Mouse (Mus musculus): ENCODE results near the gene Htr2b. TPM values are rescaled to one million over a fixed set of nuclear protein-coding genes. Genes with fewer than 3 reads are reported as not detected.

Gene Htr2b
- polyA plus RNA-seq, 1 experiment: not detected

DNA sequence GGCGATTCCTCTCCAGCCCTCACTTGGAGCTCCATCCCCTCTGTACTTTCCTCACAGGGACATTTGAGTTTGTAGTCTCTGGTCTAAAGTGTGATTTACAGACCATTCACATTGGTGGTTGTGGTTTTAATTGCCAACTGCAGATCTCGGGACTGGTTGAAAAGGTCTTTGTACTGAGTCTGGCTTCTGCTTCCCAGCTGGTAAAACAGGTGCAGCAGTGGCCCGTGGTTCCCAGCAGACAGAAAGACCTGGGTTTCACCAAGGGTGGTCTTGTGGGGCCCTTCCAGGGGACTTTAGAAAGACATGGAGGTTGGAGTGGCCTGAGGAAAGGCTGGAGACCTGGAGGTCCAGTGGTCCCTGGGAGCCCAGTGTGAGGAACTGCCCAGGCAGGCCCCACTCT lies 56.8 kb downstream of the Htr2b start:
- H3K27ac ChIP-seq (ENCODE audit: insufficient read depth, low read length): no peak overlapping the region
- H3K36me3 ChIP-seq (ENCODE audit: control insufficient read depth, insufficient read depth, low read length, poor library complexity, severe bottlenecking): no peaks in the 10 kb centered on the region
- H3K9ac ChIP-seq (ENCODE audit: low read depth, poor library complexity, severe bottlenecking): no peak overlapping the region
- H3K4me1 ChIP-seq (ENCODE audit: control insufficient read depth, insufficient read depth, low read length): no peaks in the 10 kb centered on the region
- TF ChIP-seq CTCF (IDR thresholded peaks at IDR 0.05; ENCODE audit: low read depth, low read length): no peak
- TF ChIP-seq EP300 (IDR thresholded peaks at IDR 0.05; ENCODE audit: insufficient read depth, low read depth, low read length): no peak
- no peaks in the 10 kb centered on the region; the same call in 1 of the 2 replicates for H3K9me3 ChIP-seq (replicated peaks; ENCODE audit: control insufficient read depth, insufficient read depth, low read length, poor library complexity, severe bottlenecking)
- no peaks in the 10 kb centered on the region for H3K27me3 ChIP-seq (ENCODE audit: control insufficient read depth, insufficient read depth, low read length, poor library complexity, severe bottlenecking)
- H3K4me3 ChIP-seq (ENCODE audit: low read depth, low read length): no peak overlapping the region

DNA sequence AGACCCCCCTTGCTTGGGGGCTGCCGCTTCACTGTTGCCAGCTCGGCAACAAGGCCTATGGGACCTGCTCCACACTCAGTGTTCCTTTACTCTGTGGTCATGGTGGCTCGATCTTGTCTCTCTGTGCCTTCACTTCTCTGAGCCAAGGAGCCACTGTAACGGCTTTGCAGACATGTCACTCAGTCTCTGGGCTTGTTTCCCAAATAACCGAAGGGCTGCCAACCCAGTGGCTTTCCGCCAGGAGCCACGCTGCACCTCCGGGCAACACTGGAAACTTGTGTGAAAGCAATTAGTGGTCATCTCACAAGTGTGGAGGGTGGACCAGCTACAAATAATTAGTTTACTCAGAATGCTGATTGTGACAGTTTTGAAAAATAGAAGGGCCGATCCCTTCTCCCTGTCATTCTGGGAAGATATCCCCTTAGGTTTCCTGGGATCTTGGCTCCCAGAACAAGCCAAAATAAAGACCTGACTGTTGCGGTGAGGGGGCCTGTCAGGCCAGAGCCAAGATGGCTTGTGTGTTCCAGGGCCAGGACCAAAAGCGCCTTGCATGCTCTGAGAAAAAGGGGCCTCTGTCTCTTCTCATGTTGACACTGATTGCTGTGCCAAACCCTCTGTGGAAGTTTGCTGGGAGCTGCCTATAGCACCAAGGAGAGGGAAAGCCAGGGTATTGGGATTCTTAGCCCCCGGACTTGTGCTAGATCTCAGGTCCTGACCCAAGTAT lies 58.4 kb downstream of the Htr2b start:
- TF ChIP-seq EP300 (IDR thresholded peaks at IDR 0.05; ENCODE audit: insufficient read depth, low read depth, low read length): no peak

More for the DNA sequence above, 58.4 kb downstream of the Htr2b start:
- no peaks in the 10 kb centered on the region for H3K27me3 ChIP-seq (ENCODE audit: control insufficient read depth, insufficient read depth, low read length, poor library complexity, severe bottlenecking)
- H3K4me1 ChIP-seq (ENCODE audit: control insufficient read depth, insufficient read depth, low read length): no peaks in the 10 kb centered on the region
- no peak overlapping the region for H3K4me3 ChIP-seq (ENCODE audit: low read depth, low read length)
- H3K27ac ChIP-seq (ENCODE audit: insufficient read depth, low read length): no peak overlapping the region
- H3K9me3 ChIP-seq (replicated peaks; ENCODE audit: control insufficient read depth, insufficient read depth, low read length, poor library complexity, severe bottlenecking): no peaks in the 10 kb centered on the region; the same call in 1 of the 2 replicates
- H3K36me3 ChIP-seq (ENCODE audit: control insufficient read depth, insufficient read depth, low read length, poor library complexity, severe bottlenecking): no peaks in the 10 kb centered on the region
- H3K9ac ChIP-seq (ENCODE audit: low read depth, poor library complexity, severe bottlenecking): no peak overlapping the region

Other genes starting within 250 kb of the Htr2b start
- gene Itm2c, start 217.7 kb downstream of the Htr2b start, polyA plus RNA-seq (2011; ENCODE audit: insufficient read depth, insufficient read length, low read depth, missing spikeins): 51.2 and 57.5 TPM in 2 replicates
- gene 4933407L21Rik, start 183.5 kb downstream of the Htr2b start, polyA plus RNA-seq (2011; ENCODE audit: insufficient read depth, insufficient read length, low read depth, missing spikeins): not detected in 2 replicates
- not detected in 2 replicates for gene Gpr55, start 151.0 kb downstream of the Htr2b start, polyA plus RNA-seq (2011; ENCODE audit: insufficient read depth, insufficient read length, low read depth, missing spikeins)
- not detected in 2 replicates for gene Spata3, start 95.2 kb downstream of the Htr2b start, polyA plus RNA-seq (2011; ENCODE audit: insufficient read depth, insufficient read length, low read depth, missing spikeins)
- gene 2810459M11Rik, start 66.1 kb downstream of the Htr2b start, polyA plus RNA-seq (2011; ENCODE audit: insufficient read depth, insufficient read length, low read depth, missing spikeins): 0.42 TPM in 1 of 2 replicates, not detected in the other
- gene Psmd1, start 47.6 kb downstream of the Htr2b start, polyA plus RNA-seq (2011; ENCODE audit: insufficient read depth, insufficient read length, low read depth, missing spikeins): 174 and 180 TPM in 2 replicates
- 4.1 TPM in 1 of 2 replicates, not detected in the other for gene Gm21972, start 21.7 kb upstream of the Htr2b start, polyA plus RNA-seq (2011; ENCODE audit: insufficient read depth, insufficient read length, low read depth, missing spikeins)
- 13.7 and 15.5 TPM in 2 replicates for gene Armc9, start 42.8 kb upstream of the Htr2b start, polyA plus RNA-seq (2011; ENCODE audit: insufficient read depth, insufficient read length, low read depth, missing spikeins)
- gene B3gnt7, start 190.9 kb upstream of the Htr2b start, polyA plus RNA-seq (2011; ENCODE audit: insufficient read depth, insufficient read length, low read depth, missing spikeins): 54.9 and 55.3 TPM in 2 replicates
- 1,350 and 1,473 TPM in 2 replicates for gene Ncl, start 247.4 kb upstream of the Htr2b start, polyA plus RNA-seq (2011; ENCODE audit: insufficient read depth, insufficient read length, low read depth, missing spikeins)